ENCODE assay signal across 10 mouse cellular contexts in the genomic region with DNA sequence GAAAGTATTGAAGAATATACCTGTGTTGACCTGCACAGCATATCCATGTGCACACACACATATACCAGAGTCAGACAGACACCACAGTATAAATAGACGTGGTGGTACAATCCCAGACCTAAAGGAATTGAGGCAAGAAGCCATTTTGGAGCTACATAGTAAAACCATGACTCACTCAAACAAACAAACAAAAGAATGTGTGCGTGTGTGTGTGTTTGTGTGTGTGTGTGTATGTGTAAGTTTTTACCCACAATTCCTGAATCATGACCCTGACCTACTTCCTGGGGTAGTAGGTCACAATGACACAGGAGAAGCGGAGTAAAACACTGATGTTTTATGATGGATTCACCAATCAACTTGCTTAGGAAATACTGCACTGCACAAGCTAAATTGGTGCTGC. TPM values are rescaled to one million over a fixed set of nuclear protein-coding genes. Genes with fewer than 3 reads are reported as not detected.
A peak's percentile ranks its signal among the peaks of the same experiment; 100 is the strongest.
DNase-seq lines count a peak whose midpoint lies in the region; ATAC-seq and TF ChIP-seq lines count a peak whose summit lies in the region.
"Had no signal": no experiment of that assay in that cellular context is flagged by ENCODE, and none has a peak within 500 bp of the region (broad histone marks: within the 10 kb centered on the region; RNA-seq: fewer than 3 reads in every experiment).

No protein-coding gene starts in this region.

- DNase-seq in kidney, postnatal 4 days: no peak
- peak; percentile 62 for DNase-seq in R1 (ENCODE audit: low read depth, low spot score)
- DNase-seq: gastrocnemius, postnatal 10 days had no signal

- TF ChIP-seq POLR2A in ES-Bruce4 (IDR thresholded peaks at IDR 0.05; ENCODE audit: insufficient read depth, low read length): no peak

- no peak for TF ChIP-seq CTCF in ES-Bruce4 (IDR thresholded peaks at IDR 0.05; ENCODE audit: low read depth, low read length)

- no peak overlapping the region for H3K9ac ChIP-seq in kidney, embryonic 15.5 days
- peak overlapping the region; percentile 46 for H3K9ac ChIP-seq in ES-Bruce4 (ENCODE audit: low read depth, poor library complexity, severe bottlenecking)
- no peak overlapping the region; the same call in 1 of the 2 replicates for H3K9ac ChIP-seq in limb, embryonic 13.5 days
- H3K9ac ChIP-seq: liver, embryonic 15.5 days had no signal

- no peaks in the 10 kb centered on the region for H3K9me3 ChIP-seq in kidney, embryonic 15.5 days (replicated peaks)
- no peaks in the 10 kb centered on the region for H3K9me3 ChIP-seq in ES-Bruce4 (replicated peaks; ENCODE audit: control insufficient read depth, insufficient read depth, low read length, poor library complexity, severe bottlenecking)
- no peaks in the 10 kb centered on the region for H3K9me3 ChIP-seq in limb, embryonic 13.5 days
- H3K9me3 ChIP-seq: liver, embryonic 15.5 days had no signal

- peak overlapping the region; percentile 33; the same call in 1 of the 2 replicates for H3K4me2 ChIP-seq in kidney, embryonic 15.5 days
- no peak overlapping the region for H3K4me2 ChIP-seq in limb, embryonic 13.5 days (replicated peaks)
- H3K4me2 ChIP-seq: liver, embryonic 15.5 days had no signal

- H3K36me3 ChIP-seq in kidney, embryonic 15.5 days: no peaks in the 10 kb centered on the region
- H3K36me3 ChIP-seq in ES-Bruce4 (ENCODE audit: control insufficient read depth, insufficient read depth, low read length, poor library complexity, severe bottlenecking): peaks cover 5% of the 10 kb centered on the region
- H3K36me3 ChIP-seq in limb, embryonic 13.5 days: no peaks in the 10 kb centered on the region

- peak overlapping the region; percentile 97 for H3K27ac ChIP-seq in kidney, embryonic 15.5 days
- H3K27ac ChIP-seq in ES-Bruce4 (ENCODE audit: insufficient read depth, low read length): peak overlapping the region; percentile 100
- H3K27ac ChIP-seq in limb, embryonic 13.5 days: peak overlapping the region; percentile 94; the same call in 1 of the 2 replicates
- H3K27ac ChIP-seq: liver, embryonic 15.5 days had no signal

- no peak for ATAC-seq in kidney, embryonic 15.5 days (replicated peaks; ENCODE audit: low FRiP score)
- no peak for ATAC-seq in limb, embryonic 13.5 days (ENCODE audit: low FRiP score, low read depth)
- ATAC-seq in megakaryocyte-erythroid progenitor cell, adult 5-6 weeks (replicated peaks; ENCODE audit: low FRiP score, low TSS enrichment, poor library complexity, severe bottlenecking): no peak
- ATAC-seq in megakaryocyte progenitor cell, adult 5-6 weeks (replicated peaks; ENCODE audit: poor library complexity): no peak

- TF ChIP-seq EP300 in ES-Bruce4 (IDR thresholded peaks at IDR 0.05; ENCODE audit: insufficient read depth, low read depth, low read length): no peak

- peaks cover 51% of the 10 kb centered on the region for H3K4me1 ChIP-seq in kidney, embryonic 15.5 days
- peaks cover 9% of the 10 kb centered on the region for H3K4me1 ChIP-seq in ES-Bruce4 (ENCODE audit: control insufficient read depth, insufficient read depth, low read length)
- peaks cover 38% of the 10 kb centered on the region for H3K4me1 ChIP-seq in limb, embryonic 13.5 days

- H3K4me3 ChIP-seq in kidney, embryonic 15.5 days (replicated peaks): no peak overlapping the region
- H3K4me3 ChIP-seq in ES-Bruce4 (ENCODE audit: low read depth, low read length): no peak overlapping the region
- no peak overlapping the region for H3K4me3 ChIP-seq in limb, embryonic 13.5 days
- H3K4me3 ChIP-seq: liver, embryonic 15.5 days; myocyte had no signal

- WGBS in kidney, embryonic 15.5 days: 45% methylated on average over 3 of the region's 3 CpGs
- WGBS in limb, embryonic 13.5 days: 62% methylated on average over 3 of the region's 3 CpGs

- H3K27me3 ChIP-seq in kidney, embryonic 15.5 days: no peaks in the 10 kb centered on the region
- H3K27me3 ChIP-seq in ES-Bruce4 (ENCODE audit: control insufficient read depth, insufficient read depth, low read length, poor library complexity, severe bottlenecking): no peaks in the 10 kb centered on the region
- no peaks in the 10 kb centered on the region for H3K27me3 ChIP-seq in limb, embryonic 13.5 days
- H3K27me3 ChIP-seq: liver, embryonic 15.5 days had no signal

RNA-seq across cellular contexts. Expression of gene Hnrnpl, which starts 6.9 kb away (rescaled TPM):
- 264 and 265 TPM in 2 replicates for polyA plus RNA-seq in kidney, embryonic 15.5 days (2015; fragmentation: Nextera tagmentation; extraction: Ambion mirVana)
- polyA plus RNA-seq in ES-Bruce4 (2011; ENCODE audit: insufficient read depth, insufficient read length, low read depth, missing spikeins): 633 and 662 TPM in 2 replicates
- 284 and 285 TPM in 2 replicates for polyA plus RNA-seq in limb, embryonic 13.5 days (2015; fragmentation: Nextera tagmentation; extraction: Ambion mirVana)
- total RNA-seq in megakaryocyte-erythroid progenitor cell, adult 5-6 weeks (2014; fragmentation: Nextera tagmentation): 437 and 487 TPM in 2 replicates
- total RNA-seq in megakaryocyte-erythroid progenitor cell, adult 5-6 weeks (2017): 350 and 619 TPM in 2 replicates
- 419 and 433 TPM in 2 replicates for total RNA-seq in megakaryocyte progenitor cell, adult 5-6 weeks (2015)
- total RNA-seq in megakaryocyte progenitor cell, adult 5-6 weeks (2017): 342 and 343 TPM in 2 replicates

RNA-seq across cellular contexts. Expression of gene Rinl, which starts 12.7 kb away (rescaled TPM):
- 6.2 and 7.4 TPM in 2 replicates for polyA plus RNA-seq in kidney, embryonic 15.5 days (2015; fragmentation: Nextera tagmentation; extraction: Ambion mirVana)
- 24.6 and 28.0 TPM in 2 replicates for polyA plus RNA-seq in ES-Bruce4 (2011; ENCODE audit: insufficient read depth, insufficient read length, low read depth, missing spikeins)
- 3.1 and 3.6 TPM in 2 replicates for polyA plus RNA-seq in limb, embryonic 13.5 days (2015; fragmentation: Nextera tagmentation; extraction: Ambion mirVana)
- total RNA-seq in megakaryocyte-erythroid progenitor cell, adult 5-6 weeks (2014; fragmentation: Nextera tagmentation): 21.5 and 26.4 TPM in 2 replicates
- total RNA-seq in megakaryocyte-erythroid progenitor cell, adult 5-6 weeks (2017): 17.9 and 24.5 TPM in 2 replicates
- 47.6 and 48.3 TPM in 2 replicates for total RNA-seq in megakaryocyte progenitor cell, adult 5-6 weeks (2015)
- total RNA-seq in megakaryocyte progenitor cell, adult 5-6 weeks (2017): 53.9 and 56.3 TPM in 2 replicates

RNA-seq across cellular contexts. Expression of gene Ech1, which starts 23.6 kb away (rescaled TPM):
- polyA plus RNA-seq in kidney, embryonic 15.5 days (2015; fragmentation: Nextera tagmentation; extraction: Ambion mirVana): 154 and 164 TPM in 2 replicates
- 41.3 and 53.0 TPM in 2 replicates for polyA plus RNA-seq in ES-Bruce4 (2011; ENCODE audit: insufficient read depth, insufficient read length, low read depth, missing spikeins)
- polyA plus RNA-seq in limb, embryonic 13.5 days (2015; fragmentation: Nextera tagmentation; extraction: Ambion mirVana): 155 TPM in 2 replicates
- 119 and 130 TPM in 2 replicates for total RNA-seq in megakaryocyte-erythroid progenitor cell, adult 5-6 weeks (2014; fragmentation: Nextera tagmentation)
- 85.5 and 95.0 TPM in 2 replicates for total RNA-seq in megakaryocyte-erythroid progenitor cell, adult 5-6 weeks (2017)
- total RNA-seq in megakaryocyte progenitor cell, adult 5-6 weeks (2015): 139 and 180 TPM in 2 replicates
- total RNA-seq in megakaryocyte progenitor cell, adult 5-6 weeks (2017): 93.3 and 110 TPM in 2 replicates

RNA-seq across cellular contexts. Expression of gene Lgals4, which starts 32.2 kb away (rescaled TPM):
- polyA plus RNA-seq in kidney, embryonic 15.5 days (2015; fragmentation: Nextera tagmentation; extraction: Ambion mirVana): 12.0 and 32.1 TPM in 2 replicates
- 1.9 and 2.4 TPM in 2 replicates for polyA plus RNA-seq in ES-Bruce4 (2011; ENCODE audit: insufficient read depth, insufficient read length, low read depth, missing spikeins)
- 9.6 and 10.3 TPM in 2 replicates for polyA plus RNA-seq in limb, embryonic 13.5 days (2015; fragmentation: Nextera tagmentation; extraction: Ambion mirVana)
- total RNA-seq in megakaryocyte-erythroid progenitor cell, adult 5-6 weeks (2014; fragmentation: Nextera tagmentation): 8.7 and 23.2 TPM in 2 replicates
- 2.6 and 3.8 TPM in 2 replicates for total RNA-seq in megakaryocyte-erythroid progenitor cell, adult 5-6 weeks (2017)
- 16.1 and 22.9 TPM in 2 replicates for total RNA-seq in megakaryocyte progenitor cell, adult 5-6 weeks (2015)
- total RNA-seq in megakaryocyte progenitor cell, adult 5-6 weeks (2017): 4.3 and 7.0 TPM in 2 replicates

RNA-seq across cellular contexts. Expression of gene Nfkbib, which starts 34.1 kb away (rescaled TPM):
- polyA plus RNA-seq in kidney, embryonic 15.5 days (2015; fragmentation: Nextera tagmentation; extraction: Ambion mirVana): 41.6 and 45.2 TPM in 2 replicates
- 23.8 and 27.9 TPM in 2 replicates for polyA plus RNA-seq in ES-Bruce4 (2011; ENCODE audit: insufficient read depth, insufficient read length, low read depth, missing spikeins)
- polyA plus RNA-seq in limb, embryonic 13.5 days (2015; fragmentation: Nextera tagmentation; extraction: Ambion mirVana): 41.7 and 46.0 TPM in 2 replicates
- 34.3 and 39.7 TPM in 2 replicates for total RNA-seq in megakaryocyte-erythroid progenitor cell, adult 5-6 weeks (2014; fragmentation: Nextera tagmentation)
- total RNA-seq in megakaryocyte-erythroid progenitor cell, adult 5-6 weeks (2017): 10.3 and 12.8 TPM in 2 replicates
- total RNA-seq in megakaryocyte progenitor cell, adult 5-6 weeks (2015): 14.7 and 18.4 TPM in 2 replicates
- total RNA-seq in megakaryocyte progenitor cell, adult 5-6 weeks (2017): 12.3 and 15.7 TPM in 2 replicates
